Mouse (Mus musculus): ENCODE data around the gene Bud31. TPM values are rescaled to one million over a fixed set of nuclear protein-coding genes. Genes with fewer than 3 reads are reported as not detected.
"Not testable (repeated sequence)": the region's sequence is repeated elsewhere in the genome, so short reads cannot be mapped to it uniquely, and the experiment has no call there.

Bud31 gene
- polyA plus RNA-seq, 1 experiment: 156 TPM

DNA sequence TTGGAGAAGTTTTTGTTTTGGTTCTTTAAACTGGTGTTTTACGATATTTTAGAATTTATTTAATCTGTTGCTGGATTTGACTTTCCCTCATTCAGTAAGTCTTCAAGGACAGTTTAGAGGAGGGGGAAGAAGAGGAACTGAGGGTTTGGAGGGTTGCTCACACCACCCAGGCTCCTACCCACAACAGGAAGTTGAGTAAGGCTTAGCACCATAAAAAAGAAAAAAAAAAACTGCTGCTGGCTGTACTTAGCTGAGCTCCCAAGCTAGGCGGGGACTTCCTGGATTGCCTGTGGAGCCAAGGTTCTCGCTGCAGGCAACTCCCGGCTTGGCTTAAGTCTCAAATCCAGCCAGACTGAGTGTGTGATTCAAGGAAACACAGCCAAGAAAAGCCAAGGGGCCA, 23.8 kb upstream of the Bud31 start:
- peaks cover 21% of the 10 kb centered on the region for H3K4me1 ChIP-seq (ENCODE audit: control insufficient read depth, insufficient read depth, insufficient read length, low read length)
- peak overlapping the region; percentile 35 for H3K4me3 ChIP-seq (ENCODE audit: insufficient read depth, low read depth, low read length)
- peak overlapping the region; percentile 85 for H3K27ac ChIP-seq (replicated peaks; ENCODE audit: low read depth, low read length)

DNA sequence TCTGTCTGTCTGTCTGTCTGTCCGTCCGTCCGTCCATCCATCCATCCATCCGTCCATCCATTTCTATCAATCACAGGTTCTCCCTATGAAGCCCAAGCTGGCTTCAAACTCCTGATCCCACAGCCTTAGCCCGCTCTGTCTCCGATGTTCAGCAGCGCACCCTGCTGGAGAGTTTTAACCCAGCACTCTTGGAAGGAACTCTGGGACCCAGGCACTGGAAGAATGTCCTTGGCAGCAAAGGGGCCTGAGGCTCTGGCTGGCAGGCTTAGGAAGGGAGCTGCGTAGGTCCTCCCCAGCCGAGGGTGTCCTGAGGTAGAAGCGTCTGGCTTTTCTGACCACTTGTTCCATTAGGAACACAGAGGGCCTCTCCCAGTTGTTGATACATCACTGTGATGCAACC, 23.2 kb upstream of the Bud31 start:
- peak overlapping the region; percentile 32 for H3K4me3 ChIP-seq (ENCODE audit: insufficient read depth, low read depth, low read length)
- H3K27ac ChIP-seq (replicated peaks; ENCODE audit: low read depth, low read length): peak overlapping the region; percentile 77
- H3K4me1 ChIP-seq (ENCODE audit: control insufficient read depth, insufficient read depth, insufficient read length, low read length): peaks cover 22% of the 10 kb centered on the region

GRCm38 (mm10) chr5:145118005-145118404, 22.2 kb upstream of the Bud31 start:
- Histone ChIP-seq H3K4me1 (ENCODE audit: control insufficient read depth, insufficient read depth, insufficient read length, low read length) (peaks cover 22% of the 10 kb centered on the region), H3K27ac (replicated peaks; ENCODE audit: low read depth, low read length) (no peak overlapping the region), H3K4me3 (ENCODE audit: insufficient read depth, low read depth, low read length) (no peak overlapping the region)

- H3K4me3 ChIP-seq (ENCODE audit: insufficient read depth, low read depth, low read length): no peak overlapping the region
- H3K4me1 ChIP-seq (ENCODE audit: control insufficient read depth, insufficient read depth, insufficient read length, low read length): peaks cover 22% of the 10 kb centered on the region
- 0 out of 2 replicates have a peak overlapping the region, but pooled peaks have one; percentile 29 for H3K27ac ChIP-seq (replicated peaks; ENCODE audit: low read depth, low read length)
These were observed 21.7 kb upstream of the Bud31 start for GRCm38 (mm10) chr5:145118461-145118860.

- no peak overlapping the region for H3K4me3 ChIP-seq (ENCODE audit: insufficient read depth, low read depth, low read length)
- H3K4me1 ChIP-seq (ENCODE audit: control insufficient read depth, insufficient read depth, insufficient read length, low read length): peaks cover 22% of the 10 kb centered on the region
- no peak overlapping the region for H3K27ac ChIP-seq (replicated peaks; ENCODE audit: low read depth, low read length)
These were observed 20.8 kb upstream of the Bud31 start for GRCm38 (mm10) chr5:145119385-145119784.

DNA sequence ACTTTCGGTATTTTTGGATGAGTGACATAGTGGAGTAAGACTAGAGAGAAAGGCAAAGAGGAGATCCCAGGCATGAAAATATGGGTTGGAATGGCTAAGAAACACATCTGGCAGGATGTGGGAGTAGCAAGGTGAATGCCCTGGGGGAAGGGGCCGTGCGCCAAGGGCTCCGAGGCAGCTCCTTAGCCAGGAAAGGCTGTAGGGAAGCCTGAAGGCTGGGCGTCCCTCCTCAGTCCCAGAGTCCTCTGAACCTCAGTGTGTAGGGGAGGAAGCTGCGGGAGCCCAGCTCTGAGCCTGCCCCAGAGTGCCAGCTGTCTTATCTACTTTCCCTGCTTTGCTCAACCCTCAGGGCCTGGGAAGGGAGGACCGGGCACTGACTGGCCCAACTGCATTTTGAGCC, 19.2 kb upstream of the Bud31 start:
- H3K27ac ChIP-seq (replicated peaks; ENCODE audit: low read depth, low read length): no peak overlapping the region
- H3K4me3 ChIP-seq (ENCODE audit: insufficient read depth, low read depth, low read length): no peak overlapping the region
- H3K4me1 ChIP-seq (ENCODE audit: control insufficient read depth, insufficient read depth, insufficient read length, low read length): peaks cover 21% of the 10 kb centered on the region

DNA sequence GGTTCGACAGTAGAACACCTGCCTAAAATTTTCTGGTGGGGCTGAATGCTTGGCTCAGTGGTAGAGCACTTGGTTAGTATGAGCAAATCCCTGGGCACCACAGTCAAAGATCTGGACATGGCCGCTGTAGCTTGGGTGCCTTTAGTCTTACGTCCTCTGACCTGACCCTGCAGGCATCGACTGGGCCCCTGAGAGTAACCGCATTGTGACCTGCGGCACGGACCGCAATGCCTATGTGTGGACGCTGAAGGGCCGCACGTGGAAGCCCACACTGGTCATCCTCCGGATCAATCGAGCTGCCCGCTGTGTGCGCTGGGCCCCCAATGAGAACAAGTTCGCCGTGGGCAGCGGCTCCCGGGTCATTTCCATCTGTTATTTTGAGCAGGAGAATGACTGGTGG, 16.8 kb upstream of the Bud31 start:
- Histone ChIP-seq H3K4me1 (ENCODE audit: control insufficient read depth, insufficient read depth, insufficient read length, low read length) (peaks cover 12% of the 10 kb centered on the region), H3K4me3 (ENCODE audit: insufficient read depth, low read depth, low read length) (no peak overlapping the region), H3K27ac (replicated peaks; ENCODE audit: low read depth, low read length) (no peak overlapping the region)

GRCm38 (mm10) chr5:145126580-145126979, 13.6 kb upstream of the Bud31 start:
- no peak overlapping the region for H3K27ac ChIP-seq (replicated peaks; ENCODE audit: low read depth, low read length)
- no peak overlapping the region for H3K4me3 ChIP-seq (ENCODE audit: insufficient read depth, low read depth, low read length)
- no peaks in the 10 kb centered on the region; the same call in 1 of the 2 replicates for H3K4me1 ChIP-seq (ENCODE audit: control insufficient read depth, insufficient read depth, insufficient read length, low read length)

DNA sequence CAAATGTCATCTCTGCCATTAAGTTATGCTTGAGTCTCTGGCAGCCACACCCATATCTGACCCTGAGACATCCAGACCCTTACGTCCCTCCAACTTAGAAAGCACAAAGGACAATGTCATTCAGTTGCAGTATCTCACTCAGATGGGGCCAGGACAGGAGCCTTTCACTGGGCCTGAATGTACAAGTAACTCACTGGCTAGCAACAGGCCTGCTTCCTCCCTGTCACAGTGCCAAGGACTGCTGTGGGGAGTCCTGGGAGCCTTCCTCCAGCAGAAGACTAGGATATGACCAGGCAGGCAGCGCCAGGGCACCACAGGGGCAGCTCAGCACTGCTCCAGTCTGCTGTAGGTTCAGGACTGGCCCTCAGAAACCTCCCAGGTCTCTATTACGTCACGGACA, 11.0 kb upstream of the Bud31 start:
- no peak overlapping the region for H3K27ac ChIP-seq (replicated peaks; ENCODE audit: low read depth, low read length)
- H3K4me1 ChIP-seq (ENCODE audit: control insufficient read depth, insufficient read depth, insufficient read length, low read length): no peaks in the 10 kb centered on the region; the same call in 1 of the 2 replicates
- H3K4me3 ChIP-seq (ENCODE audit: insufficient read depth, low read depth, low read length): no peak overlapping the region

- H3K4me1 ChIP-seq (ENCODE audit: control insufficient read depth, insufficient read depth, insufficient read length, low read length); H3K4me3 ChIP-seq (ENCODE audit: insufficient read depth, low read depth, low read length); H3K27ac ChIP-seq (replicated peaks; ENCODE audit: low read depth, low read length): not testable (repeated sequence)
These were observed 10.4 kb upstream of the Bud31 start for GRCm38 (mm10) chr5:145129773-145130172.

DNA sequence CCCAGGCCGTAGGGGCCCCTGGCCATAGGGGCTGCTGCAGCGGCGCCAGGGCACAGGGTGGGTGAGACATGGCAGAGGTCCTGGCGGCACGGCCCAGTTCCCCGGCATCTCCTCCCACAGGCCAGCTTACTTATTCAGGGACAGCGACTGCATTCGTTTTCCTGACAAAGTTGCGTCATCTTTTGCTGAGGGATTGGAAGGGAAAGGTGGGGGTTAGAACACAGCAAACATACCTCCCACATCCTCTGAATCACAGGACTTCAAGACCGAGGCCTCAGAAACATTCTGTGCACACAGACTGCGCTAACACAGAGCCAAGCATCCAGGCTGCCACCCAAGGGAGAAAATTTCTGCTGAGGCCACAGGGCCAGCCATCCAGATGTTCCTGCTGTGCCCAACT, 10.0 kb upstream of the Bud31 start:
- Histone ChIP-seq H3K27ac (replicated peaks; ENCODE audit: low read depth, low read length) (no peak overlapping the region), H3K4me1 (ENCODE audit: control insufficient read depth, insufficient read depth, insufficient read length, low read length) (no peaks in the 10 kb centered on the region), H3K4me3 (ENCODE audit: insufficient read depth, low read depth, low read length) (no peak overlapping the region)

DNA sequence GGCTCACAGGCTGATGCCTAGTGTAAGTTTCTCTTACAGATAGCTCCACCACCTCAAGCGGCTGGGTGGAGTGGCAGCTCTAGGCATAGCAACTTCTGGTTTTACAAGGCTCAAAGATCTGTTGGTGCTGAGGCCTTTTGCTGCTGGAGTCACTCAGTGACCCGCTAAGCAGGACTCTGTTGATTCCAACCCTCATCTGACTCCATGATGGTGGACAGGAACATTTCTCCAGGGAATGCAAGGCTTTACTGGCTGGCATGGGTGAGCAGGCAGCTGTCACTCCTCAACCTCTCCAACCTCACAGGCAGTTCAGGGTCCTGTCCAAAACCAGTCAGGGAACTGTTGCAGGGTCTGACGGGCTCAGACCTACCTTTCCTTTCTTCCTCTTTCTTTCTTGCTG, 9.2 kb upstream of the Bud31 start:
- H3K4me3 ChIP-seq (ENCODE audit: insufficient read depth, low read depth, low read length): no peak overlapping the region
- H3K4me1 ChIP-seq (ENCODE audit: control insufficient read depth, insufficient read depth, insufficient read length, low read length): no peaks in the 10 kb centered on the region
- H3K27ac ChIP-seq (replicated peaks; ENCODE audit: low read depth, low read length): no peak overlapping the region

- H3K27ac ChIP-seq (replicated peaks; ENCODE audit: low read depth, low read length); H3K4me3 ChIP-seq (ENCODE audit: insufficient read depth, low read depth, low read length); H3K4me1 ChIP-seq (ENCODE audit: control insufficient read depth, insufficient read depth, insufficient read length, low read length): not testable (repeated sequence)
These were observed 6.9 kb upstream of the Bud31 start for GRCm38 (mm10) chr5:145133275-145133674.

DNA sequence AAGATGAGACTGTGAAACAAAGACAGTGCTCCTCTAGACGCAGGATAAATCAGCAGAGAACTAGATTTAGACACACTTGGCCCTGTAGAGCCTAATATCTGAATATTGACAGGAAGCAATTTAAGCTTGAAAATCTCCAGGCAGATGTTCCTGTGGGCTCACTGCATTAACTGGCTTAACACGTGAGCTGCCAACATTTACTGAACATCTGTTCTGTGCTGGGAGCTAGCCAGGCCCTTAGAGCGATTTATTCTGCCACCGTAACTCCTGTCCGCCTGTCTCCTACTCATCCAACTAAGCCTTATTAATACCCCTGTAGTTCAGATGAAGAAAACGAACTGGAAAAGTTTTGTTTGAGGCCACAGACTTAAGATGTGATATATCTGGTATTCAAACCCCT, 1.3 kb upstream of the Bud31 start:
- Histone ChIP-seq H3K4me1 (ENCODE audit: control insufficient read depth, insufficient read depth, insufficient read length, low read length) (peaks cover 4% of the 10 kb centered on the region), H3K27ac (replicated peaks; ENCODE audit: low read depth, low read length) (no peak overlapping the region)

DNA sequence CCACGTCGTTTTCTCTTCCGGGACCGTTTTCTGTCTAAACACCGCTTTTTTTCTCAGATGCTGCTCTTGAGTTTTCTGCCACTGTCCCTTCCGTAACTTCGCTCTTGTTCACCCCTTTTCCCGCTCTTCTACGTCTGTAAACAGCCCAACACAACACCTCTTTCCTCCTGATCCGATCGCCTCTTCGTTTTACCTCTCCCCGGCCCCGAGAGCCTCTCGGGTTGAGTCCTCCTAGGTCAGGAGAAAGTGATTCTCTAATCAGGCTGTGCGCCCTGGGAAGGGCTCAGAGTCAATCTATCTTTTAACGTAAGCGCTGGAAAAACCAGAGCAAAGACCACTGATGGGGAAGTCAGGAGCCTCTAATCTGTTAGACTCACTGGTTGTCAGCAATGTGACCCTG, 449 bp downstream of the Bud31 start:
- Histone ChIP-seq H3K4me3 (ENCODE audit: insufficient read depth, low read depth, low read length) (peak overlapping the region; percentile 80), H3K27ac (replicated peaks; ENCODE audit: low read depth, low read length) (peak overlapping the region; percentile 87), H3K4me1 (ENCODE audit: control insufficient read depth, insufficient read depth, insufficient read length, low read length) (peaks cover 4% of the 10 kb centered on the region)

More for the DNA sequence above, 1.3 kb upstream of the Bud31 start:
- H3K4me3 ChIP-seq (ENCODE audit: insufficient read depth, low read depth, low read length): peak overlapping the region; percentile 95

DNA sequence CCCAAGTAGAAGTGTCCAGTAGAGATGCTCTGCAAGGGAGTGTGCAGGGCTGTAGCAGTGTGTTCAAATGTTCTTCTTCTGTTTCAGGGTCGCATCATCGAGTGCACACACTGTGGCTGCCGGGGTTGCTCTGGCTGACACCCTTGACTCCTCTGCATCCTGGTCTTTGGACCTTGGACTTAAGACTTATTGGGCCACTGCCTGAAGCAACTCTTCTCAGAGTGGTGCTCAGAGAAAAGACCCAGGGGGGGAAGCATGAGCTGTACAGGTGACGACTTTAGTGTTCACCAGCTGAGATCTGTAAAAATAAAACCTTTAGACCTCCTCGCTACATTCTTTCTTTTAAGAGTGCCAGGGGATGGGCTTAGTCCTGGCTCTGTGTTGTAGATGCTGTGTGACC, 7.6 kb downstream of the Bud31 start:
- H3K27ac ChIP-seq (replicated peaks; ENCODE audit: low read depth, low read length): no peak overlapping the region
- no peak overlapping the region for H3K4me3 ChIP-seq (ENCODE audit: insufficient read depth, low read depth, low read length)
- no peaks in the 10 kb centered on the region for H3K4me1 ChIP-seq (ENCODE audit: control insufficient read depth, insufficient read depth, insufficient read length, low read length)

- H3K4me1 ChIP-seq (ENCODE audit: control insufficient read depth, insufficient read depth, insufficient read length, low read length): no peaks in the 10 kb centered on the region
- H3K4me3 ChIP-seq (ENCODE audit: insufficient read depth, low read depth, low read length): no peak overlapping the region
- no peak overlapping the region for H3K27ac ChIP-seq (replicated peaks; ENCODE audit: low read depth, low read length)
These were observed 9.1 kb downstream of the Bud31 start for GRCm38 (mm10) chr5:145149294-145149693.
